Mouse (Mus musculus): Measurements from ENCODE around the gene Tbrg4. TPM values are rescaled to one million over a fixed set of nuclear protein-coding genes. Genes with fewer than 3 reads are reported as not detected.
"Not testable (repeated sequence)": the region's sequence is repeated elsewhere in the genome, so short reads cannot be mapped to it uniquely, and the experiment has no call there.

Gene Tbrg4
- polyA plus RNA-seq, 1 experiment = 9.6 TPM

DNA sequence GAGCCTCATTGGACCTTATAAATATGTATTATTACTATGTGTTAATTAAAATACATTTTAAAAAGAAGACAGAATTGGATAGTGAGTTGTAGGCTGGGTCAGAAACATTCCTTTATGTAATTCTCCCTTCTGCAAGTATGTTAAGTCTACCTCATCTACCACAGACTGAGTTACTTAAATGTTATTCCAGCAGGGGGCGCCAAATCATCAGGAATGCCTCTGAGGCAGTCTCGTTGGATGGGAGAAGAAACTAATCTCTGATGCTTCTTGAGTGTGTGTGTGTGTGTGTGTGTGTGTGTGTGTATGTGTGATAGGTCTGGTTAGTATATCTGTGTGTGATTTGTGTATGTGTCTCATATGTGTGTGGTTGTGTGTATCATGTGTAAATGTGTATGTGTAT lies 29.0 kb upstream of the Tbrg4 start:
- H3K9me3 ChIP-seq (ENCODE audit: control insufficient read depth, low read length) = no peaks in the 10 kb centered on the region
- no peak overlapping the region for H3K4me3 ChIP-seq (replicated peaks)
- no peaks in the 10 kb centered on the region for H3K36me3 ChIP-seq (ENCODE audit: control insufficient read depth)
- H3K27me3 ChIP-seq (ENCODE audit: control insufficient read depth) = no peaks in the 10 kb centered on the region; the same call in 1 of the 2 replicates
- H3K4me1 ChIP-seq (ENCODE audit: control insufficient read depth) = peaks cover 4% of the 10 kb centered on the region
- TF ChIP-seq GATA1 (IDR thresholded peaks at IDR 0.05; ENCODE audit: low read length) (no peak), TAL1 (IDR thresholded peaks at IDR 0.05; ENCODE audit: low read length) (no peak)

DNA sequence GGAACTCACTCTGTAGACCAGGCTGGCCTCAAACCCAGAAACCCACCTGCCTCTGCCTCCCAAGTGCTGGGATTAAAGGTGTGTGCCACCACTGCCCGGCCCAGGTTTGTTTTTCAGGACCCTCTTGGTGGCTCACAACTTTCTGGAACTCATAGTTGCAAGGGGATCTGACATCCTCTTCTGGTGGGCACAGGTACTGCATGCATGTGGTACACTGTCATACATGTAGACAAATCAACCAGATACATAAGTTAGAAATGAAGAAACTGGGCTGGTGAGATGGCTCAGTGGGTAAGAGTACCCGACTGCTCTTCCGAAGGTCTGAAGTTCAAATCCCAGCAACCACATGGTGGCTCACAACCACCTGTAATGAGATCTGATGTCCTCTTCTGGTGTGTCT lies 27.1 kb upstream of the Tbrg4 start:
- H3K4me3 ChIP-seq (replicated peaks); H3K4me1 ChIP-seq (ENCODE audit: control insufficient read depth); H3K27me3 ChIP-seq (ENCODE audit: control insufficient read depth); H3K36me3 ChIP-seq (ENCODE audit: control insufficient read depth): not testable (repeated sequence)
- peaks cover 11% of the 10 kb centered on the region for H3K9me3 ChIP-seq (ENCODE audit: control insufficient read depth, low read length)

DNA sequence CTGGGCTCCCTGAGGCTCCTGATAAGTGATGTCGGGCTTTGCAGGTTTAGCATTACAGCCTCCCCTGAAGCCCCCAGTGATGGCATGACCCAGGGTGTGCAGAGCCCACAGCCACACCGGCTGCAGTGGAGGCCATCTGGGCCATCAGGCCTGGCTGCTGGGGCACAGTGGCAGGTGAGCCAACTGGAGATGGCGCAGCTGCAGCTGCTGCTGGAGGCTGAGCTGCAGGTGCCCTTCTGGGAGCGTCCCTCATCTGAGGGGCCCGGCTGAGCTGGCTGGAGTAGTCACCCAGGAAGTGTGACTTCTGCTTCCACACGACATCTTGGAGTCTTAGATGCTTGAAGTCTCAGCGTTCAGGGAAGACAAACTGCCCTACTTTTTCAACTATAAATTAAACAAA lies 24.7 kb upstream of the Tbrg4 start:
- no peaks in the 10 kb centered on the region for H3K36me3 ChIP-seq (ENCODE audit: control insufficient read depth)
- H3K4me1 ChIP-seq (ENCODE audit: control insufficient read depth) = no peaks in the 10 kb centered on the region
- H3K27me3 ChIP-seq (ENCODE audit: control insufficient read depth) = no peaks in the 10 kb centered on the region
- TF ChIP-seq TAL1 (IDR thresholded peaks at IDR 0.05; ENCODE audit: low read length) (no peak), GATA1 (IDR thresholded peaks at IDR 0.05; ENCODE audit: low read length) (no peak)
- H3K4me3 ChIP-seq (replicated peaks) = no peak overlapping the region
- H3K9me3 ChIP-seq (ENCODE audit: control insufficient read depth, low read length) = peaks cover 11% of the 10 kb centered on the region

DNA sequence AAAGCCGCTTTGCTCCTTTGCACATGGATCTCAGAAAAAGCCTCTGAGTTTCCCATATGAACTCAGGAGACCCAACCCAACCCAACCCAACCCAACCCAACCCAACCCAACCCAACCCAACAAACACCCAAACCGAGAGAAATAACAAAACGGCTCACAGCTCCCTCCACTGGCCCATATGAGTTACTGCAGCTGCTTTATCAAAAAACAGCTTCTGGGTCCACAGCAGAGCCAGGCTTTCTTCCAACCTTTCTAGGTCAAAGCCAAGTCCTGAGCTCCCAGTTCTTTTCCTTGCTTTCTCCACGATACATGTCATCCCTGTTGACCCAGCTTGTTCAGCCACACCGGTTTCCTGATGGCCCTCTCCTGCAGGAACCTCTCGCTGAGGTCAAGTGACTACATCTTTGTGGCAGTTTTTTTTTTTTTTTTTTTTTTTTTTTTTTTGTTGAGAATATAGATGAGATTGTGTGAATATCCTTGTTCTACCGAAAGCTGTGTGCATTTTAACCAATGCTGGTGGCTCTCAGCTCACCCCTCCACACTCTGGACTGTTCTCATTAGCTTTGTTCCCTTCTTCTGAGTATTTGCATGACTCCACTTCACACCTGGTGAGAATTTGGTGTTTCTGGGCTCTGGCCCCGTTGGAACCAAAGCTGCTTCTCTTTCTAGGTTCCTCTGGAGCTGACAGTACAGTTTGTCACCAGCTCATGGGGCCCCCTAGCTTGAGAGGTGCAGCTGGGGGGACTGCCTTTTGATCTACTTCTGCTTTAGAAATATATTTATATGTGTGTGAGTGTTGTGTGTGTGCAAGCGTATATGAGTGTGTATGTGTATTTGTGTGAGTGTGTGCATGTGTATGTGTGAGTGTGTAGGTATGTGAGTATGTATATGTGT lies 22.2 kb upstream of the Tbrg4 start:
- no peaks in the 10 kb centered on the region for H3K27me3 ChIP-seq (ENCODE audit: control insufficient read depth)
- no peaks in the 10 kb centered on the region for H3K4me1 ChIP-seq (ENCODE audit: control insufficient read depth)
- no peaks in the 10 kb centered on the region for H3K36me3 ChIP-seq (ENCODE audit: control insufficient read depth)
- TF ChIP-seq GATA1 (IDR thresholded peaks at IDR 0.05; ENCODE audit: low read length) (no peak), TAL1 (IDR thresholded peaks at IDR 0.05; ENCODE audit: low read length) (no peak)
- peaks cover 11% of the 10 kb centered on the region for H3K9me3 ChIP-seq (ENCODE audit: control insufficient read depth, low read length)
- H3K4me3 ChIP-seq (replicated peaks) = no peak overlapping the region

DNA sequence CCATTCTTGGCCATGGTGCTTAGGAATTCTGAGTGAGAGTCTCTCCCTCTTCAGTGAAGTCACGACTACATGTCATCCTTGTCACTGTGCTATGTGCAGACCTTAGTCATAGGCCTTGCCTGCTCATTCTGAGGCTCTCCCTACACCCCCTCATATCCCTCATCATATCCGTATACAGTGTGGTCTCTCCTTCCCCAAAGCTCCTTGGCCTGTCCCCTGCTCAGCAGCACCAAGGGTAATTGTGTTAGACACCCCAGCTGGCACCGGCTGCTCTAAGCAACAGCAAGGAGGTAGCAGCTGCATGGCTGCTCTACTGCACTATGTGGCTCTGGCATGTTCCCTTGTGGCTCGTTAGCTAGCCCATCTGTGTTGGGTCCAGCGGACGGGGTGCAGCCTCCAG lies 18.7 kb upstream of the Tbrg4 start:
- TF ChIP-seq GATA1 (IDR thresholded peaks at IDR 0.05; ENCODE audit: low read length) = no peak
- TF ChIP-seq TAL1 (IDR thresholded peaks at IDR 0.05; ENCODE audit: low read length) = no peak
- peaks cover 10% of the 10 kb centered on the region for H3K9me3 ChIP-seq (ENCODE audit: control insufficient read depth, low read length)
- no peaks in the 10 kb centered on the region for H3K4me1 ChIP-seq (ENCODE audit: control insufficient read depth)
- H3K4me3 ChIP-seq (replicated peaks) = no peak overlapping the region
- H3K36me3 ChIP-seq (ENCODE audit: control insufficient read depth) = no peaks in the 10 kb centered on the region
- H3K27me3 ChIP-seq (ENCODE audit: control insufficient read depth) = no peaks in the 10 kb centered on the region

DNA sequence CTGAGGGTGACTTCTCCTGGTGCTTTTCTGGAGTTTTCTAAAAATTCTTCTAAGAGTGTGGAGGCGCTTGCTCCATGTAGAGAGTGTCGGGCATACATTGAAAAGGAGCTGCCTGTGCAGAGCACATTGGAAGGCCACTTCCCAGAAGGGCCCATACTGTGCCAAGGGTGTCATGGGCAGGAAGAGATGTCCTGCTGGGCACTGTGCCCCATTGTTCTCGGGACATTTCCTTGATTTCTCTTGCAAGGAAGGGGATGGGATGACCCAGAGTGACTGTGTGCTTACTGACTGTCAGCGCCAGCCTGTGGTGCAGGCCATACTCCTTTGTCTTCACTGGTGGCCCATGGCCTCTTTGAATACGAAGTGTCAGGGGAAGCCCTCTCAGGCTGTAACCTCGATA lies 13.2 kb upstream of the Tbrg4 start:
- no peak for TF ChIP-seq TAL1 (IDR thresholded peaks at IDR 0.05; ENCODE audit: low read length)
- H3K36me3 ChIP-seq (ENCODE audit: control insufficient read depth) = no peaks in the 10 kb centered on the region
- H3K4me3 ChIP-seq (replicated peaks) = no peak overlapping the region
- no peaks in the 10 kb centered on the region for H3K9me3 ChIP-seq (ENCODE audit: control insufficient read depth, low read length)
- no peaks in the 10 kb centered on the region; the same call in 1 of the 2 replicates for H3K27me3 ChIP-seq (ENCODE audit: control insufficient read depth)
- H3K4me1 ChIP-seq (ENCODE audit: control insufficient read depth) = no peaks in the 10 kb centered on the region

DNA sequence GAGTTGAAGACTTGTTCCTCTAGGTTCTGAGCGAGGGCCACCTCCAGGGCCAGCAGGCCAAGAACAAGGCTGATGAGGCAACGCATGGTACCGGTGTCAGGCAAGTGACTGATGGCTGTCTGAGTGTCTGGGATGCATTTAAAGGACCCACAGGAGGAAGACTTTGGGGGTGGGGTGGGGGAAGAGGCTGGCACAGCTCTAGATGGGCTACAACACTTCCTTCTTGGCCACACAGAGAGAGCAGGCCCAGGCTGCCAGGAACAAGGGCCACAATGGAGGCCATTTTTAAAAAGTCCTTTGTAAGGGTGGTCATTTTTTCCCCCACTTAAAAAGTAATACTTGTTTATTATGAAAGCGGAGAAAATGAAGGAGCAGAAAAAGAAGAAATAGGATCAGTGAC lies 12.7 kb upstream of the Tbrg4 start, which contains the start of gene Wap:
Wap (minus strand) TSS at position 101 of the 400 bp plus-strand sequence.
- TF ChIP-seq GATA1 (IDR thresholded peaks at IDR 0.05; ENCODE audit: low read length) = no peak
- TF ChIP-seq TAL1 (IDR thresholded peaks at IDR 0.05; ENCODE audit: low read length) = no peak
- Histone ChIP-seq H3K9me3 (ENCODE audit: control insufficient read depth, low read length) (no peaks in the 10 kb centered on the region), H3K36me3 (ENCODE audit: control insufficient read depth) (no peaks in the 10 kb centered on the region)

DNA sequence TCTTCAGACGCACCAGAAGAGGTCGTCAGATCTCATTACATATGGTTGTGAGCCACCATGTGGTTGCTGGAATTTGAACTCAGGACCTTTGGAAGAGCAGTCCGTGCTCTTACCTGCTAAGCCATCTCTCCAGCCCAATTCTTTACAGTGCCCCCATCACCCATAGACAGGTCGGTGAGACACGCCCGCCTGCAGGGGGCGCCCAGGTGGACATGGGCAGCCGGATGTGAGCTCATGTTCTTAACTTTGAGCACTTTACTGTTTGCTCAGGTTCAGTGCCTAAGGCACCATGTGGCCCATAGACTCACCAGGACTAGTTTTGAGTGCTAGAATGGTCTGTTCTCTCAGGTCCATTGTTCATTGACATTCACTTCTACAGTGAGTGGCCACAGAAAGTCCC lies 10.3 kb upstream of the Tbrg4 start:
- Histone ChIP-seq H3K4me1 (ENCODE audit: control insufficient read depth) (no peaks in the 10 kb centered on the region), H3K9me3 (ENCODE audit: control insufficient read depth, low read length) (no peaks in the 10 kb centered on the region), H3K27me3 (ENCODE audit: control insufficient read depth) (no peaks in the 10 kb centered on the region; the same call in 1 of the 2 replicates), H3K36me3 (ENCODE audit: control insufficient read depth) (no peaks in the 10 kb centered on the region), H3K4me3 (replicated peaks) (no peak overlapping the region)
- TF ChIP-seq TAL1 (IDR thresholded peaks at IDR 0.05; ENCODE audit: low read length) (no peak), GATA1 (IDR thresholded peaks at IDR 0.05; ENCODE audit: low read length) (no peak)

More for the DNA sequence above, 12.7 kb upstream of the Tbrg4 start, which contains the start of gene Wap:
- Histone ChIP-seq H3K4me1 (ENCODE audit: control insufficient read depth) (no peaks in the 10 kb centered on the region), H3K4me3 (replicated peaks) (no peak within 1 kb of the TSS), H3K27me3 (ENCODE audit: control insufficient read depth) (no peaks in the 10 kb centered on the region; the same call in 1 of the 2 replicates)

DNA sequence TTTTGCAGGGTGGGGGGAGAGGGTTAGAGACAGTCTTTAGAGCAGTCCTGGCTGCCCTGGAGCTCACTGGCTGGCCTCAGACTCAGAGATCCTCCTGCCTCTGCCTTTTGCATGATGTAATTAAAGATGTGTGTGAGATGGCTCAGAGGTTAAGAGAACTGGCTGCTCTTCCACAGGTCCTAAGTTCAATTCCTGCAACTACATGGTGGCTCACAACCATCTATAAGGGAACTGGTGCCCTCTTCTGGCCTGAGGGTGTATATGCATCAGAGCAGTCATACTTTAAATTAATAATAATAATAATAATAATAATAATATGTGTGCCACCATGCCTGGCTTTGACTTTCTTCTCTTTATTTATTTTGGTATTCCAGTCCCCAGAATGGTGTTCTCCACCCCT lies 3.8 kb upstream of the Tbrg4 start:
- TF ChIP-seq GATA1 (IDR thresholded peaks at IDR 0.05; ENCODE audit: low read length) = no peak
- TF ChIP-seq TAL1 (IDR thresholded peaks at IDR 0.05; ENCODE audit: low read length) = no peak
- Histone ChIP-seq H3K27me3 (ENCODE audit: control insufficient read depth) (no peaks in the 10 kb centered on the region; the same call in 1 of the 2 replicates), H3K4me1 (ENCODE audit: control insufficient read depth) (peaks cover 26% of the 10 kb centered on the region), H3K4me3 (replicated peaks) (no peak overlapping the region), H3K9me3 (ENCODE audit: control insufficient read depth, low read length) (no peaks in the 10 kb centered on the region), H3K36me3 (ENCODE audit: control insufficient read depth) (peaks cover 3% of the 10 kb centered on the region)

Measured in erythroblast, embryonic 14.5 days (primary cell).